Mouse (Mus musculus) cortical plate, adult 2 months (tissue): ENCODE data around the gene Ctf2.

ENCODE experiments used
- CTCF ChIP-seq: fragments of 200-500 bp; IDR thresholded peaks from 2 replicates; pipeline ENCODE4 v1.5.1; 2011; ENCODE audit warnings: mild to moderate bottlenecking, control low read depth, low read length; ENCODE audit not compliant: insufficient read depth; ENCODE audit errors: extremely low read depth
- POLR2A ChIP-seq: fragments of 200-500 bp; IDR thresholded peaks from 2 replicates; pipeline ENCODE4 v1.6.1; 2011; ENCODE audit warnings: mild to moderate bottlenecking, low read length, control low read depth; ENCODE audit not compliant: insufficient read depth; ENCODE audit errors: extremely low read depth

- TF ChIP-seq POLR2A (peak; percentile 74), CTCF (no peak)
Observed at GRCm38 (mm10) chr7:127776426-127776825, 44.5 kb upstream of the Ctf2 start, which contains the start of gene Setd1a.
